Mouse (Mus musculus) embryo, embryonic 9.5 days (tissue): ENCODE data around the gene Akap7.
"Not testable (repeated sequence)": the region's sequence is repeated elsewhere in the genome, so short reads cannot be mapped to it uniquely, and the experiment has no call there.

Experiments used
- DNase-seq: peaks from one replicate; pipeline ENCODE4 v3.0.0-alpha.2; 2017; ENCODE audit errors: extremely low spot score

Akap7 gene

DNA sequence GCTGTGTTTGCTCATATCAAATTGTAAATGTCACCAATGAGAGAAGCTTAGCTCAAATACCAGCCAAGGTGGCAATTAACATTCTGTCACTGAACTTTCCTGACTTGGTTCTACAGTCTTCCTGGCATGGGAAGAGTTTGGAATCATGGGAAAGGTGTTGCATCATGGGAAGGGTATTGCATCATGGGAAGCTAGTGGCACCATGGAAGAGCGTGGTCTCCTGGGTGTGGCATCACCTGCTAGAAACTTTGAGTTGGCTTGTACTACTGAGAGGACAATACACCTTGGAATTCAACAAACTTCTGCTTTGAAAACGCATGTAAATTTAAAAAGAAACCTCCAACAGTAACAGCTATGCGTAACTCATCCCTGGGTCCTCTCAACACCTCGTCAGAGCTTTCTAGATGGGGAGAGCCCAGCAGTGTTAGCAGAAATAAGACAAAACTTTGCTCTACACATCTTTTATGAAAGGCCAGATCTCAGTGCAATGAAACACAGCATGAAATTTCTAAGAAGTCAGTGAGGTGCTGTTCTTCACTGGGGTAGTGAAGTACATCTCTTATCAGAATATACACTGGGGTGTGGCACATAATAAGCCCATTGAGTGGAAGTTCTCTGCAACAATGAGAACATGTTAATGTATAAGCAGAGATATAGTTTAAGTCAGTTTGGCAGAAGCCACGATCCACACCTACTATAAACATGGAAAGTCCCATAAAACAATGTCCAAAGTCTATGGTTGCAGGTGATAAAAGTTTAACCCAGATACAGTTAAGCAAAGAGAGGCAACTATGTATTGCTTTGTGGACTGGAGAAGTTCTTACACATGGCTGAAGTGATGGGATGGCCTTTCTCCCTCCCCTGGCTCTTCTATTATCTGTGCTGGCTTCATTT is 115.2 kb downstream of the Akap7 start:
- DNase-seq: no peak

- no peak for DNase-seq
These were observed 116.5 kb downstream of the Akap7 start for GRCm38 (mm10) chr10:25191166-25191565.

- DNase-seq: not testable (repeated sequence)
These were observed 121.4 kb downstream of the Akap7 start for GRCm38 (mm10) chr10:25186240-25186639.

GRCm38 (mm10) chr10:25185691-25186090 is 122.0 kb downstream of the Akap7 start:
- DNase-seq: no peak

- DNase-seq: no peak
These were observed 122.7 kb downstream of the Akap7 start for GRCm38 (mm10) chr10:25184819-25185603.

GRCm38 (mm10) chr10:25183271-25183670 is 124.4 kb downstream of the Akap7 start:
- no peak for DNase-seq

DNA sequence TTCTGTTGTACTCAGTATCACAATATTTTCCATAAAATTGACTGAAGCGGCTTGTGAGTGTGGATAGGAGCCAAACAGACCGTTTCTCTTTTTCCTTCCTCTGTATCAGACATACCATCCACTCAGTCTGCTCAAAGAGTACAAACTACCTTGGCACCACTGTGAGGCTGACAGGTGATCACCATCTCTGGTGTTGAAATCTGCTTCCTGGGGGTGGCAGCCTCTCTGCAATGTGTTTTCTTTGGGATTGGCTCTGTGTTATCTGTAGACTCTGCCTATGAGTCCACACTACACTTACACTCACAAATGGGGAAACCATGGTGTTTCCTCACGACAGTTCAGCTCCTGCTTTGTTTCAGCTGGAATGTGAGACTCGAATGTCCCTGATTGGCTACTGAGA is 128.6 kb downstream of the Akap7 start:
- no peak for DNase-seq

DNA sequence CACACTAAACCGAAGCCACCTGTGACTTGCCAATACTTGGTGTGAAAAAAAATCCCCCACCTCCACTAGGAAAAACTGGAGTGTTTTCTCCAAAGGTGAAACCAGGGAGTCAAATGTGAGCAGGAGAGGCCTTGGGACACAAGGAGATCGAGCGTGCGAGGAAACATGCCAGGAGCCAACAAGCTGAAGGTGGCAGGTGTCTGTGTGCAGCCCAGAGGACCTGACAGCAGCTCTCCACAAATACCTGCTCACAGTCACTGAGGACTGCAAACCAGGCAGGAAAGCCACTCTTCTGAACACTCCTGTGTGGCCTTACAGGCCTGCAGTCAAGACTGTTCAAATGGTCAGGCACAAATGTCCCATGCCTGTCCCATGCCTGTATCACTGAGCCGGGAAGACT is 130.4 kb downstream of the Akap7 start:
- no peak for DNase-seq

- DNase-seq: no peak
These were observed 132.8 kb downstream of the Akap7 start for GRCm38 (mm10) chr10:25174872-25175271.

DNA sequence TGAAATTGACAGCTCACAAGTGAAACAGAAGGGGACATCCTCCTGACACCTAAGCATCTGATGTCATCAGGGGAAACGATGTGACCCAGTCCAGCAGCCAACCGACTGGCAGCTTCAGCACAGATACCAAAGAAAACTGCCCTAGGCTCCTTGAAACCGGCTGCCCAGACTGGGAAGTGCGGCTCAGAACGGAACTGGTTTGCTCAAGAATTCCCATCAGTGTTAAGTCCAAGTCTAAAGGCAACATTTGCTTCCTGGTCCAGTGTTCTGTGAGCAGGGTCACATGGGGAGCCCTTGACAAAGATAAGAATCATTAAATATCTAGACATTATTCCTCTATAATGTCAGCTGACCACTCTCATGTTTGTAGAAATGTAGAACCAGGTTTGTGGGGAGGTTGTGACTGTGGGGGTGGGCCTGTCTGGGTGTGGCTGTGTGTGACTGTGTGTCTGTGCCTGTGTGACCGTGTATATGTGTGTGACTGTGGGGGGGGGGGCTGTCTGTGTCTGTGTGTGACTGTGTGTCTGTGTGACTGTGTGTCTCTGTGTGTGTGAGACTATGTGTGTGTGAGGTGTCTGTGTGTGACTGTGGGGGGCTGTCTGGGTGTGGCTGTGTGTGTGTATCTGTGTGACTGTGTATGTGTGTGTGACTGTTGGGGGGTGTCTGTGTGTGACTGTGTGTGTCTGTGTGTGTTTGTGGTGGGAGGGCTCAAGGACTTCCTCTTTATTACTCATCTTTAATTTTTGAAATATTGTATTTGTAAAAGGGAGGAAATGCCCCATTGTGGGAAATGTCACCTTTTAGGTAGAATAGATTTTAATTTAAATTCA is 140.1 kb downstream of the Akap7 start:
- no peak for DNase-seq

DNA sequence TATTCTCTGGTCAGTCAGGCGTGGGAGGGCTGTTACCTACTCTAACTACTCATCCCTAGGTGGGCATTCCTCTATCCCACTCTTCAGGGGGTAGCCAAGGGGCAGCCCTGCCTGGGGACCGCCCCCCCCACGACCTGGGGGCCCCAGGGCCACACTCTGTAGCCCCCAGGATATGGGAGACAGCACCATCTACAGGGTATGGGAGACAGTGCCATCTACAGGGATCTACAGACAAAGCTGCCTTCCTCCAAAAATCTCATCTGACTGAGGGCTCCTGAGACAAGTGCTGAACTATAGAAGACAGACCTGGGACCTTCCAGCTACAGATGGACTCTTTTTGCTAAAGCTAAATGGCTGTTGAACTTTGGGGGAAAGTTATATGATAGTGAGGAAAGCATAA is 144.2 kb downstream of the Akap7 start:
- not testable (repeated sequence) for DNase-seq

- DNase-seq: no peak
These were observed 146.0 kb downstream of the Akap7 start for GRCm38 (mm10) chr10:25161701-25162100.

- DNase-seq: no peak
These were observed 149.0 kb downstream of the Akap7 start for GRCm38 (mm10) chr10:25158651-25159050.

- DNase-seq: no peak
These were observed 150.3 kb downstream of the Akap7 start for GRCm38 (mm10) chr10:25157339-25157738.

DNA sequence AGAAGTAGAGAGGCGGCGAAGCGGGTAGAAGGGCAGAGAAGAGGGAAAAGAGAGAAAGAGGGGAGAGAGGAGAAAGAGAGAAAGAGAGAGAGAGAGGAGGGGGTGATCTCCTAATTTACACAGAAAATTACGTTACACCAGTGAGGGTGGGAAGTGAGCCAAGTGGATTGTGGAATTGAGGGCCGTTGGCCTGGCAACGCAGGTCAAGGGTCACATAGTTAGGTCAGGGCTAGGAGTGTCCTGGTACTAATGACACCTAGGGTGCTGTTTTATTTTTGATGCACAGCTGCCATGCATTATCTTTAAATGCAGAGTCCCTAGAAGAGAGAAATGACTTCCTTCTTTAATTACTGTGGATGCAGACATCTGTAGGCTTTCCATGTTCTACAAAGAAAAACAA is 153.4 kb downstream of the Akap7 start:
- DNase-seq: peak; percentile 33

DNA sequence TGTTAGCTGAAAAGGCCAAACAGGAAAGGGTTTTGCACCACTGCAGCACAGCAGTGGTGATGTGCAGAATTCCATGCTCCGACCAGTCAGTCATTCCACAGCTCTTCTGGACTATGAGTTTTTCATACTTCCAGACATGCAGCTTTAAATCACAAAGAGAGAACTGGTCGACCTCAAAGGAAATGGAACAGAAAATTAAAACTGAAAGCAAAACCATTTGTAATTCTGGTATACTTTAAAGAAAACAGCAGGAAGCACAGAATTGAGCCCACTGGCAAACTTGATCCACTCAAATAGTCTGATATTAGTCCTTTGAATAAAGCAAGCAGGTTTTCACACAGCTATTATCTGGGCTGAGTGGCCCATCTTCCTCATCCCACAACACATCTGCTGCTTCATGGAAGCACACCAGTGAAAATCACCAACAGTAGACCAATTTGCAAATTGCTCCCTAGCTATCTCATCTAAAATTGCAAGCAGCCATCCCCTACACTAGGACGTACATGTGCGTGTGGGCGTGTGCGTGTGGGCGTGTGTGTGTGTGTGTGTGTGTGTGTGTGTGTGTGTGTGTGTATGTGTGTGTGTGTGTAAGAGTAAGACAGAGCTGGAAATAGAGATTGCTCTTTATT is 156.4 kb downstream of the Akap7 start:
- no peak for DNase-seq

GRCm38 (mm10) chr10:25145851-25146250 is 161.8 kb downstream of the Akap7 start:
- no peak for DNase-seq

GRCm38 (mm10) chr10:25144787-25145761 is 162.6 kb downstream of the Akap7 start:
- DNase-seq: no peak

GRCm38 (mm10) chr10:25141781-25142180 is 165.9 kb downstream of the Akap7 start:
- no peak for DNase-seq

DNA sequence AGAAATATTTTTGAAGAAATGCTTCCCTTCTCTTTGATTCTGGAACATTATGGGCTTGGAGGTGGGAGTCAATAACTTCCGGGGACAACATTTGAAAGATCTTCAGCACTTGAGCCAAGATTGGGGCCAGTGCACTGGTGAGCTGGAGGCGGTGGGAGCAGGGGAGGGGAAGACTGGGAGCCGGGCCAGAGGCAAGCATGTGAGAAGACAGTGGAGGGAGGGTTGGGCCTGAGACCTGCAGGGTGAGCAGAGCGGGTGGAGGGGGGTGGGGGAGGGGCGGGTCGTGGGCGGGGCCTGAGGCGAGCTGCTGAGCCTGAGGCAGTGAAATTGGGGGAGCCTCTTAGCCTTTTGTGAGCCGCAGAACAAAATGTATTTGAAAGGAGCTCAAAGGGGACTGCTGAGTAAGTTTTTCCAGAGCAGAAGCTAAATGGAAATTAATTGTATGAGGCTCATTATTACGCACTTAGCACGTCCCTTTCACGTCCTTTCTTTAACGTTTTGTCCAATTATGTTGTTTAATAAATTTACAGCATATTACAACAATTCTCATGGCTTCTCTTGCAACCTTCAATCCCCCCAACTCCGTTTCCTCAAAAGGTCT is 167.4 kb downstream of the Akap7 start:
- DNase-seq: peak; percentile 58
